ENCODE assay signal across 10 mouse cellular contexts in the genomic region with DNA sequence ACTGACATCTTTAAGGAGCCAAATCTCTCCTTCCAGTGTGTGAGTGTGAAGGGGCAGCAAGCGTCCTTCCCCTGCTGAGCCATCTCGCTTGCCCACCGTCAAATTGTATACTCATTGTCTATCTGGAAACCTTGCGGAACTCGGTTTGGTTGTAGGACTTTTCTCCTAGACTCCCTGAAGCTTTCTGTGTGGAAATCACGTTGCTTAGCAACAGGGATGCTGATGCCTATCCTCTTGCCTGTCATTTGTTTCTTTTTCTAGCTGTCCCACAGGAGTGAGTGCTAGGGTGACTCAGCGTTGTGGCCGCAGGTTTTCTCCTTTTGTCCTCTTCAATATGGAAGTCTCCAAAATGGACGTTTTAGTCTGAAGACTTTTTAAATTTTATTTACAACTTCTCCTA.
DNase-seq lines count a peak whose midpoint lies in the region; ATAC-seq lines count a peak whose summit lies in the region.
"Had no signal": no experiment of that assay in that cellular context is flagged by ENCODE, and none has a peak within 500 bp of the region (broad histone marks: within the 10 kb centered on the region; RNA-seq: fewer than 3 reads in every experiment).

No protein-coding gene starts in this region.

- H3K27me3 ChIP-seq in hindbrain, embryonic 10.5 days (ENCODE audit: insufficient read depth, poor library complexity, severe bottlenecking): no peaks in the 10 kb centered on the region
- no peaks in the 10 kb centered on the region for H3K27me3 ChIP-seq in hindbrain, embryonic 12.5 days
- no peaks in the 10 kb centered on the region for H3K27me3 ChIP-seq in embryonic facial prominence, embryonic 11.5 days (ENCODE audit: control insufficient read depth, insufficient read depth, low read length)
- H3K27me3 ChIP-seq in midbrain, embryonic 16.5 days (ENCODE audit: control insufficient read depth, insufficient read depth, low read depth, low read length): no peaks in the 10 kb centered on the region
- H3K27me3 ChIP-seq: CH12.LX; liver, embryonic 13.5 days had no signal

- H3K9me3 ChIP-seq in hindbrain, embryonic 10.5 days: no peaks in the 10 kb centered on the region
- H3K9me3 ChIP-seq in hindbrain, embryonic 12.5 days (replicated peaks): no peaks in the 10 kb centered on the region
- H3K9me3 ChIP-seq in embryonic facial prominence, embryonic 11.5 days (replicated peaks; ENCODE audit: control insufficient read depth, low read length): no peaks in the 10 kb centered on the region
- H3K9me3 ChIP-seq in midbrain, embryonic 16.5 days (replicated peaks; ENCODE audit: control insufficient read depth, low read length, poor library complexity, severe bottlenecking): no peaks in the 10 kb centered on the region
- H3K9me3 ChIP-seq: liver, embryonic 13.5 days had no signal

- H3K4me1 ChIP-seq in hindbrain, embryonic 10.5 days (replicated peaks): peaks cover 6% of the 10 kb centered on the region; the same call in 1 of the 2 replicates
- no peaks in the 10 kb centered on the region for H3K4me1 ChIP-seq in hindbrain, embryonic 12.5 days
- H3K4me1 ChIP-seq in embryonic facial prominence, embryonic 11.5 days (ENCODE audit: control insufficient read depth, insufficient read depth, low read length): no peaks in the 10 kb centered on the region
- peaks cover 2% of the 10 kb centered on the region; the same call in 1 of the 2 replicates for H3K4me1 ChIP-seq in midbrain, embryonic 16.5 days (ENCODE audit: control insufficient read depth, insufficient read depth, low read length)
- H3K4me1 ChIP-seq: liver, embryonic 13.5 days had no signal

- peak; percentile 23 for DNase-seq in hindbrain, embryonic 10.5 days (ENCODE audit: low spot score)
- DNase-seq in Muller cell, postnatal 12 days (ENCODE audit: inconsistent ontology term): peak; percentile 9
- peak; percentile 39 for DNase-seq in embryonic facial prominence, embryonic 11.5 days (ENCODE audit: low spot score)
- no peak for DNase-seq in spleen, postnatal 14 days (ENCODE audit: low spot score in 2 of 2)
- no peak for DNase-seq in lung, postnatal 36 days
- DNase-seq: liver, embryonic 13.5 days had no signal

- no peak overlapping the region for H3K4me2 ChIP-seq in hindbrain, embryonic 12.5 days (replicated peaks)
- H3K4me2 ChIP-seq in embryonic facial prominence, embryonic 11.5 days (ENCODE audit: low read depth, low read length): no peak overlapping the region
- peak overlapping the region; percentile 36; the same call in 1 of the 2 replicates for H3K4me2 ChIP-seq in midbrain, embryonic 16.5 days (ENCODE audit: low read length)
- H3K4me2 ChIP-seq: liver, embryonic 13.5 days had no signal

- H3K36me3 ChIP-seq in hindbrain, embryonic 10.5 days: no peaks in the 10 kb centered on the region
- no peaks in the 10 kb centered on the region for H3K36me3 ChIP-seq in hindbrain, embryonic 12.5 days
- no peaks in the 10 kb centered on the region for H3K36me3 ChIP-seq in embryonic facial prominence, embryonic 11.5 days (replicated peaks; ENCODE audit: control insufficient read depth, insufficient read depth, low read depth, low read length)
- H3K36me3 ChIP-seq in midbrain, embryonic 16.5 days (ENCODE audit: control insufficient read depth, insufficient read depth, low read length): no peaks in the 10 kb centered on the region
- H3K36me3 ChIP-seq: liver, embryonic 13.5 days had no signal

- ATAC-seq in hindbrain, embryonic 12.5 days (ENCODE audit: low FRiP score): no peak
- no peak for ATAC-seq in embryonic facial prominence, embryonic 11.5 days (replicated peaks; ENCODE audit: insufficient number of reproducible peaks, low FRiP score, low TSS enrichment, low read depth)
- ATAC-seq in midbrain, embryonic 16.5 days: peak; percentile 85
- ATAC-seq: intestine, embryonic 16.5 days had no signal

- H3K27ac ChIP-seq in hindbrain, embryonic 10.5 days: no peak overlapping the region
- H3K27ac ChIP-seq in hindbrain, embryonic 12.5 days: no peak overlapping the region
- H3K27ac ChIP-seq in embryonic facial prominence, embryonic 11.5 days (replicated peaks; ENCODE audit: low read depth, low read length): no peak overlapping the region
- no peak overlapping the region for H3K27ac ChIP-seq in midbrain, embryonic 16.5 days (ENCODE audit: low read length)
- H3K27ac ChIP-seq: liver, embryonic 13.5 days had no signal

- H3K9ac ChIP-seq in hindbrain, embryonic 12.5 days: no peak overlapping the region
- no peak overlapping the region for H3K9ac ChIP-seq in embryonic facial prominence, embryonic 11.5 days (replicated peaks; ENCODE audit: low read length)
- no peak overlapping the region for H3K9ac ChIP-seq in midbrain, embryonic 16.5 days (ENCODE audit: low read depth, low read length)
- H3K9ac ChIP-seq: liver, embryonic 13.5 days had no signal

- WGBS in hindbrain, embryonic 10.5 days: 19% methylated on average over 9 of the region's 9 CpGs
- WGBS in hindbrain, embryonic 12.5 days: 10% methylated on average over 9 of the region's 9 CpGs
- WGBS in embryonic facial prominence, embryonic 11.5 days: 36% methylated on average over 9 of the region's 9 CpGs
- WGBS in midbrain, embryonic 16.5 days: 4% methylated on average over 9 of the region's 9 CpGs

- no peak overlapping the region for H3K4me3 ChIP-seq in hindbrain, embryonic 10.5 days
- H3K4me3 ChIP-seq in hindbrain, embryonic 12.5 days: no peak overlapping the region
- H3K4me3 ChIP-seq in embryonic facial prominence, embryonic 11.5 days (ENCODE audit: low read depth, low read length): no peak overlapping the region
- no peak overlapping the region for H3K4me3 ChIP-seq in midbrain, embryonic 16.5 days (ENCODE audit: low read depth, low read length)
- H3K4me3 ChIP-seq: liver, embryonic 13.5 days had no signal

Comparison
In these comparisons a context has a peak if more than half of its experiments do, and no peak if none do; other contexts are left out.
1. DNase-seq: peak in hindbrain, embryonic 10.5 days (single experiment), Muller cell, postnatal 12 days (single experiment) and embryonic facial prominence, embryonic 11.5 days (single experiment); none in spleen, postnatal 14 days (0 of 2) and lung, postnatal 36 days (single experiment).